Mouse (Mus musculus): ENCODE data around the gene Pnkd.
"Not testable (repeated sequence)": the region's sequence is repeated elsewhere in the genome, so short reads cannot be mapped to it uniquely, and the experiment has no call there.

Gene Pnkd

GRCm38 (mm10) chr1:74390924-74391748 lies 106.4 kb downstream of the Pnkd start, which contains the start of gene Ctdsp1:
Gene Ctdsp1, plus strand, starts transcription at chr1:74391509.
- DNase-seq: peak; percentile 98

GRCm38 (mm10) chr1:74391844-74392441 lies 107.2 kb downstream of the Pnkd start:
- peak; percentile 80 for DNase-seq

DNA sequence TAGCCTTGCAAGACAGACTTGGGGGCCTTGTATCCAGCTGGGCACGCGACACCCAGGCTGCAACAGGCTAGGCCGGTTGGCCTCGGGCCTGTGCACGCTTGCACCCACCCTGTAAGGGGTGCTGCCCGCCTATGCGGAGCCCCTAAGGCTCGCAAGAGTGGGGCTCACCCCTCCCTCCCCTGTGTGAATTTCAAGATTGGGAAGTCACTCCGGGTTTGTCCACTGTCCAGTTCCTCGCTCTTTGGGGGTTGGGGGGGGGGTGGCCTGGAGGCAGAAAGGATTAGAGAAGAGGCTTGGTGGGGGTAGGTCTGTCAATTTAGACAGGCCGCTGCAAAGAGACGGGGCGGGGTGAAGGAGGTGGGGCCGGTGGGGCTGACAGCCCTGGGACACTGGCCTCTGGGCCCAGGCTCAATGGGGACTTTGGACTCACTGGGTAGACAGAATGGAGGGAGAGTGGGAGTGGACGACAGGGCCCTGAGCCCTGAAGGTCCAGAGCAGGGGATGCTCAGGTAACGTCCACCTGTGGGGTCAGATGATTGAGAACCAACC lies 107.8 kb downstream of the Pnkd start:
- no peak for DNase-seq

- no peak for DNase-seq
Observed at GRCm38 (mm10) chr1:74393010-74393409, 108.3 kb downstream of the Pnkd start.

GRCm38 (mm10) chr1:74393697-74394096 lies 109.0 kb downstream of the Pnkd start:
- no peak for DNase-seq

DNA sequence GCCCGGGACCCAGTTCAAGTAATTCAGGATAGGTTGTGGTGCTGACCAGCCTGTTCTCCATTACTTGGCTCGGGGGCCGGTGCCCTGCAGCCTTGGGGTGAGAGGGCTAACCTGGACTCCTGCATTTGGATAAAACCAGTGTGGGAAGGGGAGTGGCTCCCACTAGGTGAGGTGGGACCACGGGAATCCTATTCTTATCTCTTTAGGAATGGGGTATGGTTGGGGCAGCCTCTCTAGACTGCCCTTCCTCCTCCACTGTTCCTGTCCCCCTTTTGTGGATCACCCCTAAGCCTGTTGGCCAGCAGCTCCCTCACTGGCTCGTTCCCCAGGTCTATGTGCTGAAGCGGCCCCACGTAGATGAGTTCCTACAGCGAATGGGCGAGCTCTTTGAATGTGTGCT lies 109.6 kb downstream of the Pnkd start:
- no peak for DNase-seq

DNA sequence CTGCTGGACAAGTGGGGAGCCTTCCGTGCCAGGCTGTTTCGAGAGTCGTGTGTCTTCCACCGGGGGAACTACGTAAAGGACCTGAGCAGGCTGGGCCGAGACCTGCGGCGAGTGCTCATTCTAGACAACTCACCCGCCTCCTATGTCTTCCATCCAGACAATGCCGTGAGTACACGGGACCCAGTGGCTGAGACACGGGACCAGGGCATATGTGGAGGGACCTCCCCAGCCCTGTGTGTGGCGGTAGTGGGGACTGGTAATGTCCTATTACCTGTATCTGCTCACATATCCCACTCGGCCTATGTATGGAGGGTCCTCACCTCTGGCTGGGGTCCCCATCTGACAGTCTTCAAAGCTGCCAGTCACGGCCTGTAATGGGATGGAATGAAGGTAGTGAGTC lies 110.1 kb downstream of the Pnkd start:
- DNase-seq: no peak

DNA sequence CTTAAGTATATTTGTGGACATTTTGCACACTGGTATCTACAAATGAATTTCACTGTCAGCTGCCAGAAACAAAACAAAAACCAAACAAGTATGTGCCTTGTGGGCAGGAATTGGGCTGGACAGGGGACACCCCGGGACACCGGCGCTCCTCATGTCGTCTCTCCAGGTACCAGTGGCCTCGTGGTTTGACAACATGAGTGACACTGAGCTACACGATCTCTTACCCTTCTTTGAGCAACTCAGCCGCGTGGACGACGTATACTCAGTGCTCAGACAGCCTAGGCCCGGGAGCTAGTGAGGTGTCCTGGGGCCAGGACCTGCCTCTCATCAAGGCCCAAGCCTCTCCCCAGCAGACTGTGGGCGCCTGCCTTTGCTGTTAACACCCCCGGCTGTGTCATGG lies 110.6 kb downstream of the Pnkd start:
- no peak for DNase-seq

DNA sequence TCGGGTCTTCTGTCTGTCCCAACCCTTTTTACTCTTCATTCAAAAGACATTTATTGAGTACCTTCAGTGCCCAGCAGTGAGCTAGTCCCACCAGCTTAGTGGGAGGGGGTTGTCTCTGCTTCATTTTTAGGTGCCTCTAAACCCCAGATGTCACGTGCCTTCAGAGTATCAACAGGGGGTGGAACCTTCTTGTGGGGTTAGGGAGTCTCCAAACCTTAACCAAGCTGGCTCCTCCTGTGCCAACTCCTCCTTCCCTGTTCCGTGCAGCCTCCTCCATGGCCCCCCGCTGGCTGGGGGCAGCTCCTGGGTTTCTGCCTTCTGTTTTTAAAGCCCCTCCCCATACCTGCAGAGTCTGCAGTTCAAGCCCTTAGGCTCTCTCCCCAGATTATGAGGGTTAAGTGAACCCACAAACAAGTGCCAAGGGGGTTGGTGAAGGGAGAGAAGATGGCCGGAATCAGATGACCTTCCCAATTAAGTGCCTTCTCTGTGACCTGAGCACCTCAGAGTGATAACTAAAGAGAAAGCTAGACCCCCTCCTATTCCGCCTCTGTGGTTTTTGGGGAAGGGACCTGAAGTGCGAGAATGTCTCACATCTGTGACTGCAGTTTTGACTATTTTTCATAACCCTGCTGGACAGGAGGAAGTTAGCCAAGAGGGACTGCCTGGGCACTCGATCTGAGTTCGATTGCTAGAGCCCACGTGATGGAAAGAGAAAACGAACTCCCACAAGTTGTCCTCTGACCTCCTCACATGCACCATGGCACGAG lies 111.9 kb downstream of the Pnkd start:
- DNase-seq: not testable (repeated sequence)

DNA sequence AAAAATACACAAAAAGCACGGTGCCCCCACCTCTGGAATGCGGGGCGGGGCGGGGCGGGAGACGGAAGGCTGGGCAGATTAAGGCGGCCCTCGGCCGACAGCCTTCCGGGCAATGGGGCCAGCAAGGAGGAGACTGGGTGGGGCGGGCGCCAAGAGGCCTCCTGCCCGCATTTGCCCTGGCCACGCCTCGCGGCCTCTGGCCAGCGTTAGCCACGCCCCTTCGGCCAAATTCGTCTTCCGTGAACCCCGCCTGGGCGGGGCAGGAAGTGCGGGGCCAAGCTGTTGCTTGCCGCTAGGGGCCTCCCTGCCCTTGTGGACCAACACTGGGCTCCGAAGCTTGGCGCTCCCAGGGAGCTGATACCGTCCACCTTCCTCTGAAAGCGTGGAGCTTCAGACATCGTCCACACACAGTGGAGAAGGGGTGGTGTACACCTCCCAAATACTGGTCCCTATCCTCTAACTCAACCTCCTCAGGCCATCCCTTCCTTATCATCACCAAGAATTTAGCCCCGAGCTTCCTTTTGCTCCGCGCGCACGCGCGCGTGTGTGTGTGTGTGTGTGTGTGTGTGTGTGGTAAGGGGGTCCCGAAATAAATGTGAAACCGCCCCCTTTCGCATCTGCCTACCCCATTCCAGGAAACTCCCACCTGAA lies 112.7 kb downstream of the Pnkd start:
- peak; percentile 99 for DNase-seq

- DNase-seq: peak; percentile 82
Observed at GRCm38 (mm10) chr1:74397919-74398451, 113.3 kb downstream of the Pnkd start.

DNA sequence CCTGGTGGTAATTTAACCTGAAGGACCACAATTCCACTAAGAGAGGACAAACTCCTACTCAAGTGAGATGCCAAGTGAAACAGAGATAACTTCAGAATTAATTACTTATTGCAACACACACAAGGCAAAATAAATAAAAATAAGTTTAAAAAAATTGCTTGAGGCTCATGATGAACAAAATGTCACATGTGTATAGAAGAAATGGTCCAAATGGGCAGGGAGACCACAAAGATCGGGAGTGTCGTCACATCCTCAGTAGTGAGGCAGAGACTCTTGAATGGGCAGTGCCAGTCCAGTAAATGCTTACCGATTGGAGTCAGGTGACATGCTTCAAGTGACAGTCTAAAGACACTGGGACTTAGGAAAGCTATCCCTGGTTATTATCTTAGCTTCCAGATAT lies 115.8 kb downstream of the Pnkd start:
- no peak for DNase-seq

DNA sequence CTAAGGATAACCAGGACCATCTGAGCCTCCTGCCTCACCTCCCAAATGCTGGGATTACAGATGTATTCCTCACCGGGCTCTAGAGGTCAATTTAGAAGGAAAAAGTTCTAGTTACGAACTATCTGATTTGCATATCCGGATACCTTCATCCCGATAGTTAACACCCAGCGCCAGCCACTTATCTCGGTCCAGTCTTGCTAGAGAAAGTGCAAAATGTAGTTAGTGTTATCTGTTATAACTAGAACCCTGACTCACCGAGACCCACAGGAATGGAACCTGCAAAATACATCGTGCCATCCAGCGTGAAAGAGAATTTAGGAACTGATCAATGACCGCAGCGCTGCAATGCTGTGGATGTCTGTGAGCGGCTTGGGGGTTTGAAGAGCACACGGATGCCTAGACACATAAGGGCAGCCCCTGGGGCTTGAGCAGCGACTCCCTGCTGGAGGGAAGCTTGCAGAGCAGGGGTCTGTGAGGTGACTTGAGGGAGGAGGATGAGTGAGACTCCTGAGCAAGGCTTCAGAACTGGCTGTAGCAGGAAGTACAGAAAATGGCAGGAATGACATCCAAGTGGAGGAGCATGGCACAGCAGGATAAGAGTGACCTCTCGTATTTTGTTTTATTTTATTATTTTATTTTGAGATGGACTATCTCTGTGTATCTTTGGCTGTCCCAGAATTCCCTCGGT lies 116.4 kb downstream of the Pnkd start:
- DNase-seq: no peak
